Mouse (Mus musculus) heart, postnatal 36 days (tissue): ENCODE data around the gene Haus4. TPM values are rescaled to one million over a fixed set of nuclear protein-coding genes. Genes with fewer than 3 reads are reported as not detected.

Experiments used
- DNase-seq, 2 experiments: peaks; one replicate each; pipeline ENCODE4 v3.0.0; 2021 to 2022
- intact Hi-C: fragments of 180-260 bp; cut with DNase I; formaldehyde crosslinking; loops from one replicate; pipeline ENCODE4 v1.15.1; 2025
- total RNA-seq, 2 experiments: library from RNA; stranded (reverse); gene quantifications; 2 replicates each; pipeline ENCODE4 v1.2.3; 2021

The Haus4 gene
- total RNA-seq: 1 to 10 TPM; 3.2 to 4.1 TPM

- intact Hi-C loops: loop anchor here (2.0 kb wide), 2 partner anchors 23 to 35 kb away; partner anchors contain the start of gene Ajuba
- DNase-seq: peak; percentile 82 to 84
Observed at GRCm38 (mm10) chr14:54553975-54554769, at the start of gene Haus4. Haus4 (minus strand) TSS chr14:54554616.

GRCm38 (mm10) chr14:54603686-54604085 is 49.3 kb upstream of the Haus4 start:
- intact Hi-C loops: loop anchor here (5.0 kb wide), 1 partner anchor 86 kb away; the partner anchor contains the start of gene Prmt5
- no peak for DNase-seq

- DNase-seq: peak; percentile 93
- intact Hi-C loops: loop anchor here (5.0 kb wide), 1 partner anchor 86 kb away; the partner anchor contains the start of gene Prmt5
Observed at GRCm38 (mm10) chr14:54603038-54603654, 48.7 kb upstream of the Haus4 start.

GRCm38 (mm10) chr14:54602613-54603012 is 48.2 kb upstream of the Haus4 start:
- no peak for DNase-seq
- intact Hi-C loops: loop anchor here (5.0 kb wide), 1 partner anchor 85 kb away; the partner anchor contains the start of gene Prmt5

GRCm38 (mm10) chr14:54601601-54602000 is 47.2 kb upstream of the Haus4 start:
- intact Hi-C loops: loop anchor here (5.0 kb wide), 1 partner anchor 84 kb away; the partner anchor contains the start of gene Prmt5

GRCm38 (mm10) chr14:54597084-54597483 is 42.7 kb upstream of the Haus4 start:
- no peak for DNase-seq
- intact Hi-C loops: no loop called here

More at GRCm38 (mm10) chr14:54601601-54602000, 47.2 kb upstream of the Haus4 start:
- no peak for DNase-seq

- intact Hi-C loops: no loop called here
- no peak for DNase-seq
Observed at GRCm38 (mm10) chr14:54594631-54595414, 40.4 kb upstream of the Haus4 start.

GRCm38 (mm10) chr14:54594055-54594454 is 39.6 kb upstream of the Haus4 start:
- no peak for DNase-seq
- intact Hi-C loops: no loop called here

- intact Hi-C loops: no loop called here
- DNase-seq: peak in 1 of 2 experiments; percentile 48
Observed at GRCm38 (mm10) chr14:54592319-54592934, 38.0 kb upstream of the Haus4 start.

GRCm38 (mm10) chr14:54591056-54591455 is 36.6 kb upstream of the Haus4 start:
- DNase-seq: no peak
- intact Hi-C loops: no loop called here

- intact Hi-C loops: loop anchor here (1.0 kb wide), 1 partner anchor 57 kb away; the partner anchor contains the start of gene Cdh24
- peak; percentile 66 to 70 for DNase-seq
Observed at GRCm38 (mm10) chr14:54583681-54584338, 29.4 kb upstream of the Haus4 start.

GRCm38 (mm10) chr14:54582536-54582935 is 28.1 kb upstream of the Haus4 start:
- intact Hi-C loops: no loop called here
- DNase-seq: no peak

- no peak for DNase-seq
- intact Hi-C loops: loop anchor here (5.0 kb wide), 1 partner anchor 52 kb away; no protein-coding TSS in a partner anchor
Observed at GRCm38 (mm10) chr14:54579638-54580037, 25.2 kb upstream of the Haus4 start.

GRCm38 (mm10) chr14:54578063-54578462 is 23.6 kb upstream of the Haus4 start:
- no peak for DNase-seq
- intact Hi-C loops: loop anchor here (1.0 to 5.0 kb wide), 2 partner anchors 51 to 350 kb away; no protein-coding TSS in a partner anchor

- intact Hi-C loops: loop anchor here (2.0 to 5.0 kb wide), 2 partner anchors 23 to 50 kb away; partner anchors contain the start of gene Haus4
- peak; percentile 88 to 93 for DNase-seq
Observed at GRCm38 (mm10) chr14:54577089-54577982, 22.9 kb upstream of the Haus4 start, which contains the start of gene Ajuba. Ajuba (minus strand) TSS chr14:54577558.

- intact Hi-C loops: loop anchor here (2.0 to 5.0 kb wide), 2 partner anchors 22 to 49 kb away; partner anchors contain the start of gene Haus4
- peak; percentile 54 to 69 for DNase-seq
Observed at GRCm38 (mm10) chr14:54576241-54577088, 22.0 kb upstream of the Haus4 start.

- DNase-seq: peak; percentile 53 to 65
- intact Hi-C loops: loop anchor here (2.0 to 5.0 kb wide), 2 partner anchors 21 to 48 kb away; partner anchors contain the start of gene Haus4
Observed at GRCm38 (mm10) chr14:54575631-54576030, 21.2 kb upstream of the Haus4 start.
